Mouse (Mus musculus) myocyte (in vitro differentiated cells): ENCODE data around the gene Ppp4r1. TPM values are rescaled to one million over a fixed set of nuclear protein-coding genes. Genes with fewer than 3 reads are reported as not detected.
A peak's percentile ranks its signal among the peaks of the same experiment; 100 is the strongest.

Experiments
- H3K27me3 ChIP-seq: one replicate; pipeline ENCODE4 v1.6.1; 2011; ENCODE audit not compliant: control insufficient read depth, insufficient read depth, insufficient read length
- H3K36me3 ChIP-seq: one replicate; pipeline ENCODE4 v1.6.1; 2011; ENCODE audit not compliant: control insufficient read depth, insufficient read depth
- H3K4me2 ChIP-seq: one replicate; pipeline ENCODE4 v1.6.1; 2011; ENCODE audit warnings: low read depth, control low read depth
- H3K4me3 ChIP-seq: one replicate; pipeline ENCODE4 v1.5.1; 2011; ENCODE audit warnings: mild to moderate bottlenecking, control low read depth, moderate library complexity
- H3K79me2 ChIP-seq: one replicate; pipeline ENCODE4 v1.6.1; 2011; ENCODE audit not compliant: control insufficient read depth, insufficient read depth
- H3ac ChIP-seq: one replicate; pipeline ENCODE4 v1.6.1; 2011; ENCODE audit not compliant: control insufficient read depth, insufficient read length
- CEBPB ChIP-seq: IDR thresholded peaks from 2 replicates; pipeline ENCODE4 v1.6.1; 2011; ENCODE audit warnings: mild to moderate bottlenecking, moderate library complexity; ENCODE audit not compliant: poor library complexity, insufficient read depth, severe bottlenecking
- E2F4 ChIP-seq: IDR thresholded peaks from one replicate; pipeline ENCODE4 v1.6.1; 2011; ENCODE audit warnings: mild to moderate bottlenecking, control low read depth, moderate library complexity; ENCODE audit not compliant: insufficient read depth
- MAX ChIP-seq: IDR thresholded peaks from one replicate; pipeline ENCODE4 v1.6.1; 2011; ENCODE audit warnings: low read depth, mild to moderate bottlenecking, control low read depth
- MYOD1 ChIP-seq, 3 experiments: IDR thresholded peaks; one replicate each; pipeline ENCODE4 v1.6.1; 2011; ENCODE audit warnings: control low read depth in 2 of 3, low read depth in 2 of 3, mild to moderate bottlenecking in 2 of 3, moderate library complexity in 1 of 3; ENCODE audit not compliant: insufficient read length in 2 of 3, control insufficient read depth in 1 of 3
- MYOG ChIP-seq, 3 experiments: IDR thresholded peaks; one replicate each; pipeline ENCODE4 v1.6.1; 2011; ENCODE audit warnings: control low read depth in 2 of 3, low read depth in 2 of 3, mild to moderate bottlenecking in 2 of 3; ENCODE audit not compliant: insufficient read length in 2 of 3, control insufficient read depth in 1 of 3, insufficient read depth in 1 of 3
- POLR2A ChIP-seq: IDR thresholded peaks from one replicate; pipeline ENCODE4 v1.6.1; 2011; ENCODE audit warnings: low read depth, mild to moderate bottlenecking, control low read depth, moderate library complexity; ENCODE audit not compliant: insufficient read length
- POLR2AphosphoS2 ChIP-seq: IDR thresholded peaks from one replicate; pipeline ENCODE4 v1.6.1; 2011; ENCODE audit warnings: low read depth, control low read depth; ENCODE audit not compliant: insufficient read length
- REST ChIP-seq: IDR thresholded peaks from one replicate; pipeline ENCODE4 v1.6.1; 2011; ENCODE audit warnings: mild to moderate bottlenecking, control low read depth, moderate library complexity; ENCODE audit not compliant: insufficient read depth, insufficient read length
- SRF ChIP-seq: IDR thresholded peaks from one replicate; pipeline ENCODE4 v1.6.1; 2011; ENCODE audit warnings: low read depth; ENCODE audit not compliant: control insufficient read depth, insufficient read length
- TCF12 ChIP-seq: IDR thresholded peaks from one replicate; pipeline ENCODE4 v1.6.1; 2011; ENCODE audit warnings: mild to moderate bottlenecking, control low read depth; ENCODE audit not compliant: poor library complexity, insufficient read depth, severe bottlenecking
- TCF3 ChIP-seq: IDR thresholded peaks from one replicate; pipeline ENCODE4 v1.6.1; 2011; ENCODE audit warnings: low read depth, control low read depth; ENCODE audit not compliant: insufficient read length
- USF1 ChIP-seq: IDR thresholded peaks from one replicate; pipeline ENCODE4 v1.6.1; 2011; ENCODE audit warnings: low read depth, mild to moderate bottlenecking, control low read depth, moderate library complexity
- polyA plus RNA-seq: library from polyadenylated mRNA; unstranded; fragments of >200 nt; fragmentation: generic; extraction: Trizol; gene quantifications from one replicate; pipeline ENCODE4 v1.2.1, GENCODE M21; 2012; ENCODE audit warnings: missing spikeins

Ppp4r1 gene
- polyA plus RNA-seq, 1 experiment: 44.9 TPM

DNA sequence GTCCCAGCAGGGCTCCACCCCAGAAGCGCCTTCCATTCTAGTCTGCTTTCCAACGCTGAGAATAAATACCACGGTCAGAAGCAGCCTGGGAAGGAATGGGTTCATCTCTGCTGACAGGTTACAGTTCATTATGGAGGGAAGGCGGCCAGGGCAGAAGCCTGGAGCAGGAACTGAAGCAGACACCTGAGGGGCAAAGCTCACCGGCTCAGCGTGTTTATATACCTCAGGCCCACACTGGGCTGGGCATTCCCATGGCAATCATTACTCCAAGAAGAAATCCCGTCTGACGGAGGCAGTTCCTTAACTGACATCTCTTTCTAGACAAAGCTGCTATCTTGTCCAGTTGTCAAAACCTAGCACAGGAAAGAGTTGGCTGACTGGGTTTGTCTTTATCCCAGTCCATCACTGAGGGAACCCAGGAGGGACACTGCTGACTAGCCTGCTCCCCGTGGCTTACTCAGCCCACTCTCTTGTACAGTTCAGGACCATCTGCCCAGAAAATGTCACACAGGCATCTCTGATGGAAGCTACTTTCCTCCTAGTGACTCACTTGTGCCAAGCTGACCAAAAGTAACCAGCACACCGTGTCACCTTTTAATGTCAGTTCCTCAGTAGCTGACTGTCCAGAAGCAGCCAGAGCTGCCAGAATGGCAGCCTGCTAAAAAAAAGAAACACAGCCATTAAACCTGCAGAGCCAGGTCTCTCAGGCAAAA is 60.5 kb downstream of the Ppp4r1 start:
- TF ChIP-seq MYOD1 (IDR thresholded peaks at IDR 0.05; ENCODE audit: control insufficient read depth in 1 of 3, insufficient read length in 2 of 3, low read depth in 2 of 3) (no peak), TCF12 (no peak), CEBPB (no peak), USF1 (no peak), POLR2AphosphoS2 (no peak), REST (no peak), MYOG (IDR thresholded peaks at IDR 0.05; ENCODE audit: control insufficient read depth in 1 of 3, insufficient read depth in 1 of 3, insufficient read length in 2 of 3, low read depth in 2 of 3) (no peak), POLR2A (no peak), SRF (no peak), E2F4 (no peak), MAX (no peak), TCF3 (no peak)
- H3K4me3 ChIP-seq: no peak overlapping the region

DNA sequence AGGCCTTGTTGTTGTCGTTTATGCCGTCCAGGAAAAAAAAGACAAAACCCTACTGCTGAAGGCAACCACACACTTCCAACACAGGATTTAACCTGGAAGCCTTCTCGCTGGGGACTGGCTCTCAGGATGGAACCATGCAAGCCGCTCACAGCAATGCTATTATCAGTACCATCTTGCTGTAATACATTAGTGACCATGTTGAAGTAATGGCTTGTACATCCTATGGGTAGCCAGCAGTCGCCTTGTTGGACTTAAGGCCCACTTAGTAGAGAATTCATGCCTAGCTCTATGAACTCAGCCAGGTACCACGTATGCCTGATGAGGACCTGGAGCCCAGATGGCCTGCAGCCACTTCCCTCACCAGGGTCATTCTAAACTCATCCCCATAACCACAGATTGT is 63.0 kb downstream of the Ppp4r1 start:
- H3K4me3 ChIP-seq: no peak overlapping the region
- H3K36me3 ChIP-seq: peaks cover 20% of the 10 kb centered on the region
- no peak overlapping the region for H3K4me2 ChIP-seq
- no peaks in the 10 kb centered on the region for H3K79me2 ChIP-seq
- H3ac ChIP-seq: no peak overlapping the region
- H3K27me3 ChIP-seq: no peaks in the 10 kb centered on the region
- TF ChIP-seq TCF3 (no peak), POLR2AphosphoS2 (peak; percentile 52)

More for the DNA sequence above, 60.5 kb downstream of the Ppp4r1 start:
- no peak overlapping the region for H3K4me2 ChIP-seq
- H3K79me2 ChIP-seq: no peaks in the 10 kb centered on the region
- no peaks in the 10 kb centered on the region for H3K27me3 ChIP-seq
- no peak overlapping the region for H3ac ChIP-seq
- H3K36me3 ChIP-seq: peaks cover 43% of the 10 kb centered on the region

DNA sequence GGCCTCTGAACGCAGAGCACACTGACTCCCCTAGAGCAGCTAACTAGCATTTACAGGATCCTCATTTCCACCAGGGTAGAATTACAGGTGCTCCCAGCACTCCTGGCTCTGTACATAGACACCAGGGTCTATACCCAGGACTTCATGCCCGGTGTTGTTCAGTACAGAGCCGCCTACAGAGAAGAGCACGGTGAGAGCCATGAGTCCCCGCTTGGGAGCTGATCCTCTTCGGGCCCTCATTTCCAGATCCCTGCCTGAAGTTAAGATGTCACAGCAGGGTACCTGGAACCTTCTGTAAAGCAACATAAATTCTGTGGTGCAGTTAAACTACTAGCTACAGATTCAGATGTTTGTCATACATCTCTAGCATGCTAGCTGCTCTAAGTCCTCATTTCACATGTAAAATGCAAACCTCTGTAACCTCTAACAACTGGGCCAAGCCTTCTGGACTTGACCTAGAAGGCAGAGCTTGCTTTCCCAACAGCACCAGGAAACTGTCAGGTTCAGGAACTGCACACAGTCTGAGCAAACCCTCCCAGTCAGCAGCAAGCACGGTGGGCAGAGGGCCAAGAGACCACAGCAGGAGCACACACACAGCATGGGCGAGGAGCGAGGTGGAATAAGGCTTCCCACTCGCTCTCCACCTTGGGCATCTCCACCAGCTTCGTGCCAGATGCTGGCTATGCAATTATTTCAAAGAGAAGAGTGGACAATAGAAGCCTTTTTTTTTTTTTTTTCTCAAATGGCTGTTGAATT is 65.5 kb downstream of the Ppp4r1 start:
- Histone ChIP-seq H3ac (no peak overlapping the region), H3K4me2 (no peak overlapping the region), H3K27me3 (no peaks in the 10 kb centered on the region), H3K79me2 (no peaks in the 10 kb centered on the region), H3K4me3 (no peak overlapping the region), H3K36me3 (peaks cover 6% of the 10 kb centered on the region)
- TF ChIP-seq POLR2AphosphoS2: peak; percentile 65
- TF ChIP-seq MYOD1 (IDR thresholded peaks at IDR 0.05; ENCODE audit: control insufficient read depth in 1 of 3, insufficient read length in 2 of 3, low read depth in 2 of 3): no peak

DNA sequence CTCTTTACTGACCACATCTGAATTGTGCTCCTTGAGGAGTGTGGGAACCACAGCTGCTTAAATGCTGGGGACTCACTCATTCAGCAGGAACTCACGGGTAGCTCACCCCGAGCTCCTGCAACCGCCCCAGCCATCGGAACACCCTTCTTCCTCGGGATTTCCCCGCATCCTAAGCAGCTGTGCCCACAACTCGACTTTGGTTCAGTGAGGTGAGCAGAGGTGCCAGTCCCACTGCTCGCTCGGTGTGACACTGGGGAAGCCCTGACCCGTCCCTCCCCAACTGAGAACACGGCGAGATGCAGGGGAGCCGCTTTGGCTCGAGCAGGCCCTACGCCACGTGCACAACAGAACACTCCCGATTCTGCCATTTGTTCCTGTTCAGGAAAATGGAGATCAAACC is 68.1 kb downstream of the Ppp4r1 start:
- Histone ChIP-seq H3K27me3 (no peaks in the 10 kb centered on the region), H3K36me3 (peaks cover 6% of the 10 kb centered on the region), H3ac (no peak overlapping the region), H3K79me2 (no peaks in the 10 kb centered on the region), H3K4me2 (no peak overlapping the region), H3K4me3 (no peak overlapping the region)
- TF ChIP-seq USF1 (no peak), SRF (no peak), MYOD1 (IDR thresholded peaks at IDR 0.05; ENCODE audit: control insufficient read depth in 1 of 3, insufficient read length in 2 of 3, low read depth in 2 of 3) (no peak), TCF3 (no peak), POLR2AphosphoS2 (peak; percentile 24), MAX (no peak)

DNA sequence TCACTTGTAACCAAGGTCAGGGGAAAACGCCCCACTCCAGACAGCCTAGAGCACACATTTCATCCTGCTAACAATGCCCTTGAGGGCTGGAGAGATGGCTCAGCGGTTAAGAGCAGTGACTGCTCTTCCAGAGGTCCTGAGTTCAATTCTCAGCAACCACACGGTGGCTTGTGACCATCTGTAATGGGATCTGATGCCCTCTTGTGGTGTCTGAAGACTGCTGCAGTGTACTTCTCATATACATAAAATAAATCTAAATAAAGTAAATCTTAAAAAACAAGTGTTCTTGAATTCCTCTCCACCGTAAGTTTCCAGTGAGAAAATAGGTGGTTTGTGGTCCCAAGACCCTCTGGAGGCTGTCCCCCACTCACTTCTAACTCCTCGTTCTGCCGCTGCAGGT is 69.4 kb downstream of the Ppp4r1 start:
- no peak overlapping the region for H3K4me2 ChIP-seq
- no peak for TF ChIP-seq POLR2A
- no peak for TF ChIP-seq TCF3
- TF ChIP-seq MYOD1 (IDR thresholded peaks at IDR 0.05; ENCODE audit: control insufficient read depth in 1 of 3, insufficient read length in 2 of 3, low read depth in 2 of 3): no peak
- no peak for TF ChIP-seq CEBPB
- no peak for TF ChIP-seq USF1
- TF ChIP-seq E2F4: no peak
- no peak for TF ChIP-seq MYOG (IDR thresholded peaks at IDR 0.05; ENCODE audit: control insufficient read depth in 1 of 3, insufficient read depth in 1 of 3, insufficient read length in 2 of 3, low read depth in 2 of 3)
- no peak for TF ChIP-seq SRF
- H3K4me3 ChIP-seq: no peak overlapping the region
- H3K27me3 ChIP-seq: no peaks in the 10 kb centered on the region
- H3ac ChIP-seq: no peak overlapping the region
- peaks cover 16% of the 10 kb centered on the region for H3K36me3 ChIP-seq
- no peaks in the 10 kb centered on the region for H3K79me2 ChIP-seq
